Mouse (Mus musculus): ENCODE data around the gene Mlst8. TPM values are rescaled to one million over a fixed set of nuclear protein-coding genes. Genes with fewer than 3 reads are reported as not detected.

Gene Mlst8
- total RNA-seq (2021): 10 to 100 TPM in 1 of 2 experiments, 1 to 10 TPM in 1; 8.5 to 10.7 TPM
- 28.1 and 42.0 TPM in 2 replicates for polyA plus RNA-seq (2012; rRNA removed)
- long read RNA-seq, partial matches to known transcripts: 0 of 23 reads
- long read RNA-seq, other reads (novel, unspliced or antisense): 19 of 23 reads

DNA sequence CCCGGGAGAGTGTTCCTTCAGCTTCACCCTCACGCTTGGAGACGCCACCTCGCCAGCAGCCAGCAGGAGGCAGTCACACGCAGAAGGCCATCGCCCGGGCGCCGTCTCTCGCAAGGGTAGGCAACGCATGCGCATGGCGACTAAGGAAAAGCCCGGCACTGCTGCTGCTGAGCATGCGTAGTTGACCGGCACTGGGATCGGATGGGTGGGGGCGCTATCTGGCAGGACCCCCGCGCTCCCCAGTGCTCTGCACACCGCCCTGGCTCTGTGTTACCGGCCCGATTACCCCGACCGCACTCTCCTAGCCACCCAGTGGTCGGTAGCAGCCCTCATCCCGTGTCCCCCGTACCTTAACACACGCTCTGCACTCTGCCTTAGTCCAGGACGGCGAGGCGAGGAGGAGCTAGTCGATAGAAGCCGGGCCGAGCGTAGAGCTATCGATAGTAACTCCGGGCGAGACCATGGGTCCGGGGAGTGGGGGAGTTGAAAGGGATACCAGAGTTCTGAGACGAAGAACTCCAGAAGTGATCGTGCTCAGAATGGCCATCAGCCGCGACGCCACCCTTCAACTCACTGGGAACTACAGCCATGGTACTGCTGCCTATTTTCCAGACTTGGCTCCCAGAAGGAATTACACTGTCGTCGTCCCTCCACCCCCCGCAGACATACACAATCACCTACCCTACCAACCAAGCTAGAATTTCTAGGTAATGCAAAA is at the start of gene Mlst8:
Mlst8 (minus strand) TSS at position 416 of the 718 bp plus-strand sequence.
- intact Hi-C loops (cut with DNase I): loop anchor here (1.0 to 5.0 kb wide), 4 partner anchors 9 to 188 kb away; partner anchors contain the start of genes E4f1, Pgp, Traf7 and Zfp598
- Histone ChIP-seq H3K27ac (peak within 1 kb of the TSS; percentile 94), H3K4me1 (ENCODE audit: control insufficient read depth, insufficient read depth, low read length) (peaks cover 4% of the 10 kb centered on the region), H3K4me3 (peak within 1 kb of the TSS; percentile 67), H3K79me2 (replicated peaks; ENCODE audit: control insufficient read depth, insufficient read depth, low read length) (no peaks in the 10 kb centered on the region), H3K27me3 (ENCODE audit: control insufficient read depth, insufficient read depth, low read length) (no peaks in the 10 kb centered on the region), H3K36me3 (ENCODE audit: control insufficient read depth, insufficient read depth, low read length) (no peaks in the 10 kb centered on the region), H3K9ac (ENCODE audit: low read depth, low read length) (peak within 1 kb of the TSS; percentile 97)
- peak; percentile 91 for TF ChIP-seq POLR2A (IDR thresholded peaks at IDR 0.05; ENCODE audit: insufficient read depth, low read depth, low read length)
- peak; percentile 96 for TF ChIP-seq CTCF (IDR thresholded peaks at IDR 0.05)
- 0 out of 2 replicates have a peak, but pooled peaks have one; percentile 79 for TF ChIP-seq EP300 (IDR thresholded peaks at IDR 0.05; ENCODE audit: insufficient read depth, low read depth, low read length)
- DNase-seq: peak; percentile 97 to 98
- under 1% methylated on average over 48 of the region's 48 CpGs for WGBS

DNA sequence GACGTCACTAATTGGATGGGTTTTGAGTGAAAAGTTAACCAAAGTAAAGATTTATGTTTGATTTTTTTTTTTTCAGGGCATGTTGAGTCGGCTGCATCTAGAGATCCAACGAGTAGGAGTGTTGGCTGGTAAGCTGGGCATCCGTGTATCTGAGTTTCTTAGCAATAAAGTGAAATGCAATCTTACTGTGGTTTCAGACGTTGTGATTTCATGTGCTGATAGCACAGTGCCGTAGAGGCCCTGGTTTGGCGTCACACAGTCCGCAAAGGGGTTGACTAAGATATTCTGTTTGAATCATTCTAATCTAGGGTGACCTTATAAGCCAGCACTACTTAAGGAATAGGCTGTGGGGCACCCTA is 49.7 kb upstream of the Mlst8 start:
- no peaks in the 10 kb centered on the region; the same call in 1 of the 2 replicates for H3K36me3 ChIP-seq (ENCODE audit: control insufficient read depth, insufficient read depth, low read length)
- no peak for DNase-seq
- peaks cover 5% of the 10 kb centered on the region for H3K79me2 ChIP-seq (replicated peaks; ENCODE audit: control insufficient read depth, insufficient read depth, low read length)
- intact Hi-C loops (cut with DNase I): loop anchor here (1.0 to 5.0 kb wide), 3 partner anchors 21 to 124 kb away; partner anchors contain the start of genes Mlst8, Pkd1 and Slc9a3r2
- no peaks in the 10 kb centered on the region for H3K27me3 ChIP-seq (ENCODE audit: control insufficient read depth, insufficient read depth, low read length)
- peaks cover 18% of the 10 kb centered on the region for H3K4me1 ChIP-seq (ENCODE audit: control insufficient read depth, insufficient read depth, low read length)
- WGBS: under 1% methylated on average over 8 of the region's 8 CpGs
- H3K9ac ChIP-seq (ENCODE audit: low read depth, low read length): peak overlapping the region; percentile 77
- H3K4me3 ChIP-seq: peak overlapping the region; percentile 65
- no peak for TF ChIP-seq POLR2A (IDR thresholded peaks at IDR 0.05; ENCODE audit: insufficient read depth, low read depth, low read length)
- TF ChIP-seq CTCF (IDR thresholded peaks at IDR 0.05): no peak
- TF ChIP-seq EP300 (IDR thresholded peaks at IDR 0.05; ENCODE audit: insufficient read depth, low read depth, low read length): no peak
- H3K27ac ChIP-seq: peak overlapping the region; percentile 59

GRCm38 (mm10) chr17:24527723-24528559 is 49.1 kb upstream of the Mlst8 start, which contains the start of gene Traf7:
TSS of gene Traf7 (minus strand) at chr17:24527938.
- Histone ChIP-seq H3K9ac (ENCODE audit: low read depth, low read length) (peak within 1 kb of the TSS; percentile 96), H3K27ac (peak within 1 kb of the TSS; percentile 79), H3K4me3 (peak within 1 kb of the TSS; percentile 87), H3K36me3 (ENCODE audit: control insufficient read depth, insufficient read depth, low read length) (no peaks in the 10 kb centered on the region; the same call in 1 of the 2 replicates), H3K79me2 (replicated peaks; ENCODE audit: control insufficient read depth, insufficient read depth, low read length) (peaks cover 5% of the 10 kb centered on the region), H3K4me1 (ENCODE audit: control insufficient read depth, insufficient read depth, low read length) (peaks cover 16% of the 10 kb centered on the region), H3K27me3 (ENCODE audit: control insufficient read depth, insufficient read depth, low read length) (no peaks in the 10 kb centered on the region)
- DNase-seq: peak; percentile 93 to 95
- peak; percentile 99 for TF ChIP-seq POLR2A (IDR thresholded peaks at IDR 0.05; ENCODE audit: insufficient read depth, low read depth, low read length)
- TF ChIP-seq EP300 (IDR thresholded peaks at IDR 0.05; ENCODE audit: insufficient read depth, low read depth, low read length): peak; percentile 67; the same call in 1 of the 2 replicates
- TF ChIP-seq CTCF (IDR thresholded peaks at IDR 0.05): no peak
- under 1% methylated on average over 40 of the region's 40 CpGs for WGBS
- intact Hi-C loops (cut with DNase I): loop anchor here (1.0 to 5.0 kb wide), 3 partner anchors 21 to 124 kb away; partner anchors contain the start of genes Mlst8, Pkd1 and Slc9a3r2

DNA sequence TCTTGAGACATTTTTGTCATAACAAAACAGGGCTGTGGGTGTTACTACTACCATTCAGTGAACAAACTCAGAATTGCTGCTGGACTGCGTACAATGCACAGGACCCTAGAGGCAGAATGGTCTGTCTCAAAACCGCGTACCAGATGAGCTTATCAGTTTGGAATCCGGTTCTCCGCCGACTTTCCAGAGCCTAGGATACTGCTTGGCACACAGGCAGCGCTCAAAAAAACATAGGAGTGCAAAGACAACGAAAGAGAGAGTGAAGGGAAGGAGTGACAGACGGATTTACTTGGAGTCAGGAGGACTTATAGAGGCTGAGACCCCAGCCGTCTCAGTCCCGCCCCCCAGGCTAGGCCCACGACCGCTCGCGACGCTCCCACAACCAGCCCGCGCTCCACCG is 48.4 kb upstream of the Mlst8 start:
- Histone ChIP-seq H3K27me3 (ENCODE audit: control insufficient read depth, insufficient read depth, low read length) (no peaks in the 10 kb centered on the region), H3K36me3 (ENCODE audit: control insufficient read depth, insufficient read depth, low read length) (no peaks in the 10 kb centered on the region; the same call in 1 of the 2 replicates), H3K9ac (ENCODE audit: low read depth, low read length) (peak overlapping the region; percentile 96), H3K4me1 (ENCODE audit: control insufficient read depth, insufficient read depth, low read length) (peaks cover 16% of the 10 kb centered on the region), H3K79me2 (replicated peaks; ENCODE audit: control insufficient read depth, insufficient read depth, low read length) (peaks cover 5% of the 10 kb centered on the region), H3K4me3 (peak overlapping the region; percentile 87), H3K27ac (peak overlapping the region; percentile 79)
- WGBS: under 1% methylated on average over 19 of the region's 19 CpGs
- TF ChIP-seq EP300 (IDR thresholded peaks at IDR 0.05; ENCODE audit: insufficient read depth, low read depth, low read length) (no peak), POLR2A (IDR thresholded peaks at IDR 0.05; ENCODE audit: insufficient read depth, low read depth, low read length) (no peak), CTCF (IDR thresholded peaks at IDR 0.05) (no peak)
- intact Hi-C loops (cut with DNase I): loop anchor here (5.0 kb wide), 2 partner anchors 50 to 125 kb away; partner anchors contain the start of genes Mlst8 and Slc9a3r2
- DNase-seq: no peak

DNA sequence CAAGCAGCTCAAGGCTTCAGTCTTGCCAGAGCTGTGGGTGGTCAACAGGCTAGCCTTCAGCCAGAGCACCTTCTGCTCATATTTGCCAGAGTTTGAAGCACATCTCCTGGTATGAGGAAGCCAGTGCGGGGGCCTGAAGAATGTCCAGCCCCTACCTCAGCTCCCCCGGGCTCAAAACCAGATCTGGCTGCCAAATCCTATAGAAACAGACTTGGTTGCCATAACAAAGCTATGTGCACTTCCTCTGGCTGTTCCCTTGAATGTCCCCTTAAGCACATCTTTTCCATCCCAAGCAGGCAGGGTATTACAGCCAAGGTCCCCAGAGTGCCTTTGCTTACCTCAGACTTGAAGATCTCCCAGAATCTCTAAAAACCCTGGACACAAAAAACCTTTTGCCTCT is 45.9 kb upstream of the Mlst8 start:
- TF ChIP-seq CTCF (IDR thresholded peaks at IDR 0.05): no peak
- no peak for TF ChIP-seq EP300 (IDR thresholded peaks at IDR 0.05; ENCODE audit: insufficient read depth, low read depth, low read length)
- TF ChIP-seq POLR2A (IDR thresholded peaks at IDR 0.05; ENCODE audit: insufficient read depth, low read depth, low read length): no peak
- Histone ChIP-seq H3K27me3 (ENCODE audit: control insufficient read depth, insufficient read depth, low read length) (no peaks in the 10 kb centered on the region), H3K27ac (no peak overlapping the region), H3K9ac (ENCODE audit: low read depth, low read length) (no peak overlapping the region), H3K36me3 (ENCODE audit: control insufficient read depth, insufficient read depth, low read length) (no peaks in the 10 kb centered on the region; the same call in 1 of the 2 replicates), H3K4me1 (ENCODE audit: control insufficient read depth, insufficient read depth, low read length) (peaks cover 14% of the 10 kb centered on the region), H3K4me3 (no peak overlapping the region), H3K79me2 (replicated peaks; ENCODE audit: control insufficient read depth, insufficient read depth, low read length) (peaks cover 5% of the 10 kb centered on the region)
- intact Hi-C loops (cut with DNase I): loop anchor here (5.0 kb wide), 2 partner anchors 47 to 128 kb away; partner anchors contain the start of genes Mlst8 and Slc9a3r2
- WGBS: 46% methylated on average over 2 of the region's 2 CpGs
- no peak for DNase-seq
